Mouse (Mus musculus) frontal cortex, adult 2 months (tissue): ENCODE data around the gene Moap1. TPM values are rescaled to one million over a fixed set of nuclear protein-coding genes. Genes with fewer than 3 reads are reported as not detected.

Source experiments
- polyA plus RNA-seq: library from polyadenylated mRNA; depleted of rRNA; stranded (reverse); fragments of >200 nt; gene quantifications from 2 replicates; pipeline ENCODE4 v1.2.3, GENCODE M21; 2012; rRNA removed

Gene Moap1
- polyA plus RNA-seq, 1 experiment: 12.4 TPM

Other genes with a start within 250 kb of the Moap1 start
- gene Chga, start 188.7 kb downstream of the Moap1 start, polyA plus RNA-seq: 145 and 167 TPM in 2 replicates
- gene Itpk1, start 38.7 kb downstream of the Moap1 start, polyA plus RNA-seq: 45.0 and 46.4 TPM in 2 replicates
- 3.9 and 4.4 TPM in 2 replicates for gene Tmem251, start 101 bp upstream of the Moap1 start, polyA plus RNA-seq
- gene Gm28051, start 14.1 kb upstream of the Moap1 start, polyA plus RNA-seq: not detected in 2 replicates
- gene Gon7, start 14.1 kb upstream of the Moap1 start, polyA plus RNA-seq: 10.7 and 12.4 TPM in 2 replicates
- gene Ubr7, start 14.3 kb upstream of the Moap1 start, polyA plus RNA-seq: 29.8 and 31.0 TPM in 2 replicates
- 28.2 and 30.8 TPM in 2 replicates for gene Gm20604, start 15.0 kb upstream of the Moap1 start, polyA plus RNA-seq
- gene Btbd7, start 134.8 kb upstream of the Moap1 start, polyA plus RNA-seq: 12.7 and 14.9 TPM in 2 replicates
- gene Cox8c, start 155.7 kb upstream of the Moap1 start, polyA plus RNA-seq: not detected in 2 replicates
- gene Unc79, start 205.2 kb upstream of the Moap1 start, polyA plus RNA-seq: 37.7 and 41.8 TPM in 2 replicates